Mouse (Mus musculus) cerebellum, adult 2 months (tissue): Measurements from ENCODE around the gene Max.

ENCODE experiments used
- CTCF ChIP-seq: fragments of 200-500 bp; IDR thresholded peaks from 2 replicates; pipeline ENCODE4 v1.5.1; 2011; ENCODE audit warnings: low read depth, mild to moderate bottlenecking, control low read depth, low read length, moderate library complexity, borderline replicate concordance; ENCODE audit not compliant: insufficient read depth
- POLR2A ChIP-seq: fragments of 200-500 bp; IDR thresholded peaks from 2 replicates; pipeline ENCODE4 v1.6.1; 2011; ENCODE audit warnings: low read length, control low read depth, borderline replicate concordance; ENCODE audit not compliant: insufficient read depth

DNA sequence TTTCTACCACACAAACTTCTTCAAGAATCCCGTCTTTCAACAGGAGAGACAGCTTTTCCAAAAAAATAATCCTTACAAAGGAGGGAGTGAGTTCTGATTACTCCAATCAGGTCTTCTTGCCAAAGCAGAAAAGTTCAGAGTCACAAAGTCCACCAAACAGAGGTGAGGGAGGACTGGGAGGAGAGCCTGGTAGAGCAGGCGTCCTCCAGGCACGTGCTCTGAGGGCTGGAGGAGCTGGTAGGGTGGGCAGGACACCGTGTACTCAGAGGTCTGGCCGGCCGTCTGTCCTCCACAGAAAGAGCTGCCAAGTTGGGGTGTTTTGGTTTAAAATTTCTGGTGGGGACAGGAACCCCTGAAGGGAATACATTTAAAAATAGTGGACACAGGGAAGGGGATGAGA is 24.0 kb downstream of the Max start:
- TF ChIP-seq CTCF (no peak), POLR2A (no peak)
